Mouse (Mus musculus) liver, embryonic 14.5 days (tissue): ENCODE results near the gene Mrps17.

ENCODE experiments used
- CTCF ChIP-seq: IDR thresholded peaks from 2 replicates; pipeline ENCODE4 v1.5.1; 2016; ENCODE audit warnings: antibody characterized with exemption, low read depth, control low read depth
- EP300 ChIP-seq: IDR thresholded peaks from 2 replicates; pipeline ENCODE4 v1.6.1; 2016; ENCODE audit warnings: antibody characterized with exemption, low read depth

DNA sequence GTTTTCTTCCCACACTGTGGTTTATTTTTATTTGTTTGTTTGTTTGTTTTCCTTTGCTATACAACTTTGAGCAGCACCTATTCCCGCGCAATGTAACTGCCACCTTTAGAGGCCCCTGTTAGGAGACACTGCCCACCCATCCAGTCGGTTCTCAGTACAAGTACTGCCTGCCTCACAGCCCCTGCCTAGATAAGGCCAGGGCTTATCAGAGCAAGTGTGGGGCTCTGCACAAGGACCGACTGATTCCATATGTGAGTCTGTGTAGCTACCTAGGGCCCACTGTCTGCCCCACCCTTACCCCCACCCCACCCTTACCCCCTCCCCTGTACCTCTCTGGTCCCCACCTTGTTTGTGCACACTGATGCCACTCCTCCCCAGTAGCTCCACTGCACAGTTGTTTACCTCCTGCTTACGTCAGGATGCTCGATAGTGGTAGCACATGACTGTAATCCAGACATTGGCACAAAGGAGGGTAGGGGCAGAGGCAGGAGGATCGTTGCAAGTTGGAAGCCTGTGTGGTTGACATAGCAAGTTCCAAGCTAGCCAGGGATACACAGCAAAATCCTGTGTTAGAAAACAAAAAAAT, 27.7 kb downstream of the Mrps17 start:
- TF ChIP-seq EP300 (0 out of 2 replicates have a peak, but pooled peaks have one; percentile 23), CTCF (no peak)
